Comparison of ENCODE assay signal across 11 mouse cellular contexts in genomic region chr8:123101244-123101643, GRCm38 (mm10). TPM values are rescaled to one million over a fixed set of nuclear protein-coding genes. Genes with fewer than 3 reads are reported as not detected.
A peak's percentile ranks its signal among the peaks of the same experiment; 100 is the strongest.
DNase-seq lines count a peak whose midpoint lies in the region; ATAC-seq lines count a peak whose summit lies in the region.
"Had no signal": no experiment of that assay in that cellular context is flagged by ENCODE, and none has a peak within 500 bp of the region (broad histone marks: within the 10 kb centered on the region; RNA-seq: fewer than 3 reads in every experiment).

No protein-coding gene starts in this region.

- WGBS in hindbrain, embryonic 14.5 days: 76% methylated on average over 4 of the region's 4 CpGs
- 75% methylated on average over 4 of the region's 4 CpGs for WGBS in hindbrain, embryonic 12.5 days
- 77% methylated on average over 4 of the region's 4 CpGs for WGBS in limb, embryonic 13.5 days

- no peak overlapping the region for H3K27ac ChIP-seq in hindbrain, embryonic 14.5 days
- no peak overlapping the region for H3K27ac ChIP-seq in hindbrain, embryonic 12.5 days
- H3K27ac ChIP-seq in limb, embryonic 13.5 days: no peak overlapping the region
- H3K27ac ChIP-seq: midbrain, embryonic 12.5 days had no signal

- peaks cover 49% of the 10 kb centered on the region for H3K36me3 ChIP-seq in hindbrain, embryonic 14.5 days (replicated peaks; ENCODE audit: control insufficient read depth, insufficient read depth)
- peaks cover 43% of the 10 kb centered on the region for H3K36me3 ChIP-seq in hindbrain, embryonic 12.5 days
- peaks cover 49% of the 10 kb centered on the region for H3K36me3 ChIP-seq in limb, embryonic 13.5 days

- no peaks in the 10 kb centered on the region for H3K9me3 ChIP-seq in hindbrain, embryonic 14.5 days (ENCODE audit: control insufficient read depth, low read length)
- H3K9me3 ChIP-seq in hindbrain, embryonic 12.5 days (replicated peaks): no peaks in the 10 kb centered on the region
- H3K9me3 ChIP-seq in limb, embryonic 13.5 days: no peaks in the 10 kb centered on the region
- H3K9me3 ChIP-seq: midbrain, embryonic 12.5 days had no signal

- H3K4me2 ChIP-seq in hindbrain, embryonic 14.5 days (replicated peaks): peak overlapping the region; percentile 78; the same call in 1 of the 2 replicates
- H3K4me2 ChIP-seq in hindbrain, embryonic 12.5 days (replicated peaks): no peak overlapping the region
- H3K4me2 ChIP-seq in limb, embryonic 13.5 days (replicated peaks): peak overlapping the region; percentile 78

- no peak for DNase-seq in hindbrain, embryonic 14.5 days (ENCODE audit: low spot score)
- DNase-seq in 3T3-L1 (ENCODE audit: low read depth, low spot score) (peak; percentile 27), 416B (ENCODE audit: low read depth) (peak; percentile 52)
- DNase-seq in cerebellum, adult 9-10 months: no peak
- DNase-seq in right cerebral cortex, adult 18-20 months: no peak
- DNase-seq in spleen, adult 12 weeks (ENCODE audit: low spot score): no peak
- DNase-seq: gastrocnemius, postnatal 25 days; retina, postnatal 1 day had no signal

- no peak for ATAC-seq in hindbrain, embryonic 14.5 days (ENCODE audit: low FRiP score)
- ATAC-seq in hindbrain, embryonic 12.5 days (ENCODE audit: low FRiP score): no peak
- ATAC-seq in limb, embryonic 13.5 days (ENCODE audit: low FRiP score, low read depth): no peak

- H3K9ac ChIP-seq in hindbrain, embryonic 14.5 days: peak overlapping the region; percentile 97; the same call in 1 of the 2 replicates
- H3K9ac ChIP-seq in hindbrain, embryonic 12.5 days: no peak overlapping the region
- H3K9ac ChIP-seq in limb, embryonic 13.5 days: no peak overlapping the region

- H3K4me1 ChIP-seq in hindbrain, embryonic 14.5 days (replicated peaks; ENCODE audit: control insufficient read depth, insufficient read depth, low read length): peaks cover 10% of the 10 kb centered on the region
- H3K4me1 ChIP-seq in hindbrain, embryonic 12.5 days: peaks cover 14% of the 10 kb centered on the region
- H3K4me1 ChIP-seq in limb, embryonic 13.5 days: peaks cover 16% of the 10 kb centered on the region

- H3K27me3 ChIP-seq in hindbrain, embryonic 14.5 days (ENCODE audit: control insufficient read depth, insufficient read depth, low read length): no peaks in the 10 kb centered on the region
- H3K27me3 ChIP-seq in hindbrain, embryonic 12.5 days: no peaks in the 10 kb centered on the region
- no peaks in the 10 kb centered on the region for H3K27me3 ChIP-seq in limb, embryonic 13.5 days
- H3K27me3 ChIP-seq: midbrain, embryonic 12.5 days had no signal

- H3K4me3 ChIP-seq in hindbrain, embryonic 14.5 days (replicated peaks; ENCODE audit: low read length): no peak overlapping the region
- H3K4me3 ChIP-seq in hindbrain, embryonic 12.5 days: no peak overlapping the region
- H3K4me3 ChIP-seq in limb, embryonic 13.5 days: 0 out of 2 replicates have a peak overlapping the region, but pooled peaks have one; percentile 74

RNA-seq across cellular contexts. Expression of gene Rpl13, which starts 0.9 kb away (rescaled TPM):
- 766 and 865 TPM in 2 replicates for polyA plus RNA-seq in hindbrain, embryonic 14.5 days (2014; fragmentation: Nextera tagmentation; extraction: Ambion mirVana)
- polyA plus RNA-seq in hindbrain, embryonic 12.5 days (2016; fragmentation: Nextera tagmentation; extraction: Ambion mirVana): 1,018 and 1,026 TPM in 2 replicates
- 1,375 and 1,469 TPM in 2 replicates for polyA plus RNA-seq in limb, embryonic 13.5 days (2015; fragmentation: Nextera tagmentation; extraction: Ambion mirVana)

RNA-seq across cellular contexts. Expression of gene Cpne7, which starts 15.9 kb away (rescaled TPM):
- 2.2 and 3.3 TPM in 2 replicates for polyA plus RNA-seq in hindbrain, embryonic 14.5 days (2014; fragmentation: Nextera tagmentation; extraction: Ambion mirVana)
- 0.15 and 0.35 TPM in 2 replicates for polyA plus RNA-seq in hindbrain, embryonic 12.5 days (2016; fragmentation: Nextera tagmentation; extraction: Ambion mirVana)
- polyA plus RNA-seq in limb, embryonic 13.5 days (2015; fragmentation: Nextera tagmentation; extraction: Ambion mirVana): 0.64 and 0.72 TPM in 2 replicates

RNA-seq across cellular contexts. Expression of gene Spg7, which starts 38.5 kb away (rescaled TPM):
- polyA plus RNA-seq in hindbrain, embryonic 14.5 days (2014; fragmentation: Nextera tagmentation; extraction: Ambion mirVana): 41.6 and 44.1 TPM in 2 replicates
- polyA plus RNA-seq in hindbrain, embryonic 12.5 days (2016; fragmentation: Nextera tagmentation; extraction: Ambion mirVana): 62.6 and 63.9 TPM in 2 replicates
- 40.8 and 41.5 TPM in 2 replicates for polyA plus RNA-seq in limb, embryonic 13.5 days (2015; fragmentation: Nextera tagmentation; extraction: Ambion mirVana)

RNA-seq across cellular contexts. Expression of gene Sult5a1, which starts 56.9 kb away (rescaled TPM):
- 1.3 and 3.0 TPM in 2 replicates for polyA plus RNA-seq in hindbrain, embryonic 14.5 days (2014; fragmentation: Nextera tagmentation; extraction: Ambion mirVana)
- polyA plus RNA-seq in hindbrain, embryonic 12.5 days (2016; fragmentation: Nextera tagmentation; extraction: Ambion mirVana): 8.1 and 9.7 TPM in 2 replicates
- 26.1 and 30.6 TPM in 2 replicates for polyA plus RNA-seq in limb, embryonic 13.5 days (2015; fragmentation: Nextera tagmentation; extraction: Ambion mirVana)

RNA-seq across cellular contexts. Expression of gene Ankrd11, which starts 59.2 kb away (rescaled TPM):
- 45.3 and 49.9 TPM in 2 replicates for polyA plus RNA-seq in hindbrain, embryonic 14.5 days (2014; fragmentation: Nextera tagmentation; extraction: Ambion mirVana)
- polyA plus RNA-seq in hindbrain, embryonic 12.5 days (2016; fragmentation: Nextera tagmentation; extraction: Ambion mirVana): 87.0 and 90.1 TPM in 2 replicates
- 40.9 and 48.7 TPM in 2 replicates for polyA plus RNA-seq in limb, embryonic 13.5 days (2015; fragmentation: Nextera tagmentation; extraction: Ambion mirVana)

Comparison
In these comparisons a context has a peak if more than half of its experiments do, and no peak if none do; other contexts are left out.
1. DNase-seq: peak in 3T3-L1 (single experiment) and 416B (single experiment); none in hindbrain, embryonic 14.5 days (single experiment), cerebellum, adult 9-10 months (single experiment), right cerebral cortex, adult 18-20 months (single experiment) and spleen, adult 12 weeks (single experiment).